Mouse (Mus musculus) limb, embryonic 12.5 days (tissue): Measurements from ENCODE around the gene Slc25a27. TPM values are rescaled to one million over a fixed set of nuclear protein-coding genes. Genes with fewer than 3 reads are reported as not detected.

Experiments used
- ATAC-seq: fragments of 200-750 bp; cut with Nextera tagmentation; 2 replicates; pipeline ENCODE4 v1.8.0; 2017; ENCODE audit warnings: low read depth, moderate TSS enrichment; ENCODE audit not compliant: insufficient number of reproducible peaks, insufficient read depth, low FRiP score, low TSS enrichment
- H3K27ac ChIP-seq: fragments of 300-500 bp; sonication (generic); 2 replicates; pipeline ENCODE4 v1.5.1; 2016; ENCODE audit warnings: mild to moderate bottlenecking, moderate library complexity
- H3K27me3 ChIP-seq: fragments of 300-500 bp; sonication (generic); 2 replicates; pipeline ENCODE4 v1.6.1; 2016; ENCODE audit warnings: mild to moderate bottlenecking, moderate library complexity
- H3K36me3 ChIP-seq: fragments of 300-500 bp; sonication (generic); 2 replicates; pipeline ENCODE4 v1.6.1; 2016; ENCODE audit warnings: mild to moderate bottlenecking, moderate library complexity
- H3K4me1 ChIP-seq: fragments of 300-500 bp; sonication (generic); replicated peaks from 2 replicates; pipeline ENCODE4 v1.6.1; 2016
- H3K4me2 ChIP-seq: fragments of 300-500 bp; sonication (generic); 2 replicates; pipeline ENCODE4 v1.6.1; 2016; ENCODE audit warnings: mild to moderate bottlenecking, moderate library complexity
- H3K4me3 ChIP-seq: fragments of 300-500 bp; sonication (generic); replicated peaks from 2 replicates; pipeline ENCODE4 v1.5.1; 2016; ENCODE audit warnings: mild to moderate bottlenecking
- H3K9ac ChIP-seq: fragments of 300-500 bp; sonication (generic); replicated peaks from 2 replicates; pipeline ENCODE4 v1.6.1; 2016; ENCODE audit warnings: mild to moderate bottlenecking, moderate library complexity
- H3K9me3 ChIP-seq: fragments of 300-500 bp; sonication (generic); 2 replicates; pipeline ENCODE4 v1.6.1; 2016; ENCODE audit warnings: mild to moderate bottlenecking, moderate library complexity
- WGBS: fragments of 180-500 bp; shearing (Covaris S2); methylation state at CpG from one replicate; pipeline ENCODE4 v1.1.7; 2016; 5-methylcytosine and 5-hydroxymethylcytosine counted together
- polyA plus RNA-seq: library from polyadenylated mRNA; unstranded; fragments of >200 nt; fragmentation: Nextera tagmentation; extraction: Ambion mirVana; gene quantifications from 2 replicates; pipeline ENCODE4 v1.2.1, GENCODE M21; 2016

Gene Slc25a27
- polyA plus RNA-seq, 1 experiment from 2014 or later = 55.9 TPM

DNA sequence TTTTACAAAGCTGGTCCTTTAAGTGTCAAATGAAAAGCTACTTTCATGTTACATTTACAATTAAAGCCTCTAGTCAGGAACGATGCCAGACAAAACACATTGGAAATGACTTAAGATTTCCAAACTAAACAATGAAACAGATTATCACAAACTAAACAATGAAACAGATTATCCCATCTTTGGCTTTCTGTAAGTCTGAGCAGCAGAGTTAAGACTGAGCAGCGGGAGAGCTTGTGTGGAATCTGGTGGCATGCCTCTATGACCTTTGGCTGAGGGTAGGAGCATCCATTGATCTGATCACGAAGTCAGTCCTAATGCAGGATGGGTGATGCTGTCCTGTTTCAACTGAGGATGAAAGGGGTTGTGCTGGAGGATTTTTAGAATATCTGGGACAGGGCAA is 54.8 kb downstream of the Slc25a27 start:
- 75% methylated on average over 3 of the region's 3 CpGs for WGBS
- Histone ChIP-seq H3K9ac (no peak overlapping the region), H3K9me3 (no peaks in the 10 kb centered on the region)

DNA sequence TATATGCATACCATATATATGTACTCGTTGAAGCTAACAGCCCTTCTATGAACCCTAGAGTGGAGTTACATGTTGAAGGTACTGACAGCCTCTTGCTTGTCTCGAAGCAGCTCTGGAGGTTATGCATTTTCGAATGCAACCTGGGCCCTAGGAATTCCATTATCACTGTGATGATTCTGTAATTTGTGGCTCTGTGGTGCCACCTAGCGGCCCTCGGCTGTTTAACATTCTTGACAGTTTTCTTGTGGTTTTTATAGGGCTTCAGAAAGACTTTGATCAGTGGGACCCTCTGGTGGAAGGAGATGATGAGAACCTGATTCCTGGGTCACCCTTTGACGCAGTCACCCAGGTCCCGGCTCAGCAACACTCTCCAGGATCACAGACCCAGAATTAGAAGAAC is 55.4 kb downstream of the Slc25a27 start:
- 20% methylated on average over 7 of the region's 7 CpGs for WGBS
- H3K9ac ChIP-seq = no peak overlapping the region

More for the DNA sequence above, 54.8 kb downstream of the Slc25a27 start:
- ATAC-seq = no peak
- Histone ChIP-seq H3K36me3 (no peaks in the 10 kb centered on the region), H3K27me3 (no peaks in the 10 kb centered on the region), H3K4me2 (no peak overlapping the region), H3K27ac (no peak overlapping the region), H3K4me3 (no peak overlapping the region), H3K4me1 (peaks cover 5% of the 10 kb centered on the region; the same call in 1 of the 2 replicates)

DNA sequence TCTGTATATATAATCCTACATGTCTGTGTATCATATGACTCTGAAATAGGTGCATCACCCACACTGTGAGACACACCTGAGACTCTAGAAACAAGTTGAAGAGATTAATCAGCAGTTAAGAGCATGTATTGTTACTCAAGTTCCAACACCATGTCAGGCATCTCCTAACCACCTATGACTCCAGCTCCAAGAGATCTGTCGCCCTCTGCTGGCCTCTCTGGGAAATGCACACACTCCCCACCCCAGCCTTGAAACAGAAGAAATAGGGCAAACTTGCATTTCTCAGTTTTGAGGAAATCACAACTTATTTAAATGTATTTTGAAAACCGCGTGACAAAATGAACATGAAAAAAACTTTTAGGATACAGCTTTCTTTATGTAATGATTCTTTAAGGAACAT is 60.3 kb downstream of the Slc25a27 start:
- no peaks in the 10 kb centered on the region for H3K36me3 ChIP-seq
- WGBS = 11% methylated on average over 3 of the region's 3 CpGs
- H3K4me2 ChIP-seq = no peak overlapping the region
- no peaks in the 10 kb centered on the region for H3K4me1 ChIP-seq
- no peak overlapping the region for H3K27ac ChIP-seq
- no peak overlapping the region for H3K9ac ChIP-seq
- H3K27me3 ChIP-seq = no peaks in the 10 kb centered on the region
- no peak overlapping the region for H3K4me3 ChIP-seq
- no peak for ATAC-seq
- no peaks in the 10 kb centered on the region for H3K9me3 ChIP-seq

More for the DNA sequence above, 55.4 kb downstream of the Slc25a27 start:
- Histone ChIP-seq H3K27me3 (no peaks in the 10 kb centered on the region), H3K27ac (no peak overlapping the region), H3K4me3 (no peak overlapping the region), H3K4me2 (no peak overlapping the region), H3K9me3 (no peaks in the 10 kb centered on the region), H3K4me1 (peaks cover 5% of the 10 kb centered on the region; the same call in 1 of the 2 replicates), H3K36me3 (no peaks in the 10 kb centered on the region)
- ATAC-seq = no peak

DNA sequence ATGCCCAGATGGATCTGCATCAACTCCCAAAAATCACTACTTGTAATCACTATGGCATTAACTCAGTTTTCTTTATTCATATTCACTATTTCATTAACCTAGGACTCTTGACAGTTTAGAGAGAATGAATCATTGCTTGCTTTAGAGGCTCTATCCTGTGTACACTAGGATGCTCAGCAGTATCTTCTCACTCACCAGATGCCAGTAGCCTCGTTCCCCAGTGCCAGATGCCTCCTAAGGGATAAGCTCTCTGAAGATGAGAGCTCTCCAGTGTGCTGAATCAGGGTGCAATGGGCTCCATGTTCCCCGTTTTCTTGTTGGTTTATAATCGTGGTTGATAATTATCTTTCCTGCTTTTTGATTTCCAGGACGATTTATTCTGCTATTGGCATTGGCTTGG is 68.3 kb downstream of the Slc25a27 start:
- Histone ChIP-seq H3K27ac (no peak overlapping the region), H3K4me2 (no peak overlapping the region), H3K27me3 (no peaks in the 10 kb centered on the region), H3K9ac (no peak overlapping the region), H3K4me1 (no peaks in the 10 kb centered on the region), H3K36me3 (no peaks in the 10 kb centered on the region), H3K4me3 (no peak overlapping the region), H3K9me3 (peaks cover 7% of the 10 kb centered on the region; the same call in 1 of the 2 replicates)
- 59% methylated on average over 4 of the region's 4 CpGs for WGBS
- ATAC-seq = no peak

DNA sequence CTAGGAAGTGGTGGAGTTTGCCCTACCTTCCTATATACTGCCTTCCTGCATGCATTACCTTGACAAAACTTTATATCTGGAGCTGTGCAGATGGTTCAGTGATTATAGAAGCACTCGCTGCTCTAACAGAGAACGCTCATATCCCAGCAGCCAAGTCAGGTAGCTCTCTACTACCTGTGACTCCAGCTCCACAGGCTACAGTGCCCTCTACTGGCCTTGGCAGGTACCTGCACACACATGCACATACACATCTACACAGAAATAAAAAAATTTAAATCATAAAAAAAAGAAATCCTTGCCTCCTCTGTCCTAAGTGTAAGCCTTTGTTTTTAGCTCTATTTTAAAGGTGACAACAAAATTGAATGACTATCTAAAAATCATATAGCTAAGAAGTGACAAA is 69.3 kb downstream of the Slc25a27 start:
- Histone ChIP-seq H3K4me2 (no peak overlapping the region), H3K36me3 (no peaks in the 10 kb centered on the region), H3K27me3 (no peaks in the 10 kb centered on the region), H3K9ac (no peak overlapping the region), H3K9me3 (peaks cover 7% of the 10 kb centered on the region; the same call in 1 of the 2 replicates), H3K27ac (no peak overlapping the region), H3K4me1 (no peaks in the 10 kb centered on the region), H3K4me3 (no peak overlapping the region)
- ATAC-seq = no peak
- WGBS = 100% methylated on average over 2 of the region's 2 CpGs

DNA sequence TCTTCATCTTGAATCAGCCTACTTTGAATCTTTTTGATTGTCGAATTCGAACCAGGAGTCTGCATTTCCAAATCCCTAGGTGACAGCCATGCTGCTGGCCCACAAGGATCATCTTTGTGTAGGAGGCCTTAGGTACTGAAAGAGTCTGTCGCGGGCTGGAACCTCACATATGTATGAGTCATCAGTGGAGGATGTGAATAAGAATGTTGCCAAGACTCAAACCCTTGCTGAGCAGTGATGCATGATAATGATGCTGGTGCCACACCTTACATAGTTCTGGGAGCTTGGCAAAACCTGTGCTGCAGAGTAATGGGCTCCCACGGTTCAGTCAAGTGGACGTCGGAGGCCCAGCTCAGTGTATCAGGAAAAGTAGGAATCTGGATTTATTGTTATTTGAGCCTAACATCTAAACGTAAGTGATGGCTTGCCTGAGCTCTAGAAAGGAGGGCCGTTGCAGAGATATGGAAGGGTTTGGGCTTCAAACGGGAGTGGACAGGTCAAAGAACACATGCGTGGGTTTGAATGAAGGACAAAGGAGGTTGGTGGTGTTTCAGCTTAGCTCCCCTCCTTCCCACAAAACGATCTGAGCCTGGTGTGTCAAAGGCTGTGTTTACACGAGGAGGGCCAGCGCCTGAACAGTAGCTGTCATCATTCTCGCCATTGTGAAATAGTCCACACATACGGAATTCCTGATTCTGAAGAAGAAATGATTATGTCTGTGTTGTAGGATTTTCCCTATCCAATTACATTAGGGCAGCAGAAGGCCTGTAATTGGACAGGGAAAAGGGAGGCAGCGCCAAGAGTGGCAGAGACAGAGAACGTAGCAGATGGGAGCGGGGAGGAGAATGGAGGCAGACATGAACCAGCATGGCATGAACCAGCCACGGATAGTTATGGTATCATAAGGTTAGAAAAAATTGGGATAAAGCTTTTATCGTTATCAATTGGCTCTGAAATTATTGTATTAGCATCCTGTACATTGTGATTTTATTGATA is 74.4 kb downstream of the Slc25a27 start:
- Histone ChIP-seq H3K36me3 (no peaks in the 10 kb centered on the region), H3K4me2 (no peak overlapping the region), H3K9me3 (peaks cover 5% of the 10 kb centered on the region; the same call in 1 of the 2 replicates), H3K4me1 (no peaks in the 10 kb centered on the region), H3K4me3 (no peak overlapping the region), H3K27ac (no peak overlapping the region), H3K9ac (no peak overlapping the region), H3K27me3 (no peaks in the 10 kb centered on the region)
- 88% methylated on average over 21 of the region's 21 CpGs for WGBS
- ATAC-seq = no peak

Other genes starting within 250 kb of the Slc25a27 start
- not detected in 2 replicates for gene Mep1a, start 164.4 kb downstream of the Slc25a27 start, polyA plus RNA-seq
- gene Ankrd66, start 123.6 kb downstream of the Slc25a27 start, polyA plus RNA-seq = not detected in 2 replicates
- 6.4 and 7.6 TPM in 2 replicates for gene Pla2g7, start 99.1 kb downstream of the Slc25a27 start, polyA plus RNA-seq
- 0.04 TPM in 1 of 2 replicates, not detected in the other for gene Tdrd6, start 36.9 kb downstream of the Slc25a27 start, polyA plus RNA-seq
- 29.1 and 30.5 TPM in 2 replicates for gene Cyp39a1, start 211 bp upstream of the Slc25a27 start, polyA plus RNA-seq
- 2.0 TPM in 2 replicates for gene Rcan2, start 134.1 kb upstream of the Slc25a27 start, polyA plus RNA-seq